8 mouse cellular contexts compared by ENCODE assay signal in genomic region chr1:179667450-179667849, GRCm38 (mm10). TPM values are rescaled to one million over a fixed set of nuclear protein-coding genes. Genes with fewer than 3 reads are reported as not detected.
A peak's percentile ranks its signal among the peaks of the same experiment; 100 is the strongest.
DNase-seq lines count a peak whose midpoint lies in the region; ATAC-seq and TF ChIP-seq lines count a peak whose summit lies in the region.

No protein-coding gene starts in this region.

- H3K9me3 ChIP-seq in heart, embryonic 11.5 days (replicated peaks; ENCODE audit: control insufficient read depth, low read length), result no peaks in the 10 kb centered on the region
- H3K9me3 ChIP-seq in ES-Bruce4 (replicated peaks; ENCODE audit: control insufficient read depth, insufficient read depth, low read length, poor library complexity, severe bottlenecking), result no peaks in the 10 kb centered on the region

- peak overlapping the region; percentile 87 for H3K9ac ChIP-seq in heart, embryonic 11.5 days (ENCODE audit: low read depth, low read length)
- peak overlapping the region; percentile 54 for H3K9ac ChIP-seq in ES-Bruce4 (ENCODE audit: low read depth, poor library complexity, severe bottlenecking)

- H3K4me1 ChIP-seq in heart, embryonic 11.5 days (ENCODE audit: control insufficient read depth, insufficient read depth, low read length), result peaks cover 6% of the 10 kb centered on the region; the same call in 1 of the 2 replicates
- no peaks in the 10 kb centered on the region for H3K4me1 ChIP-seq in ES-Bruce4 (ENCODE audit: control insufficient read depth, insufficient read depth, low read length)

- H3K79me2 ChIP-seq in macrophage (ENCODE audit: inconsistent target), result no peaks in the 10 kb centered on the region

- peak overlapping the region; percentile 83 for H3K4me3 ChIP-seq in heart, embryonic 11.5 days (ENCODE audit: low read depth, low read length)
- H3K4me3 ChIP-seq in ES-Bruce4 (ENCODE audit: low read depth, low read length) (peak overlapping the region; percentile 65), macrophage (ENCODE audit: inconsistent target) (peak overlapping the region; percentile 22; the same call in 1 of the 2 replicates)

- peak; percentile 8; the same call in 1 of the 2 replicates for ATAC-seq in heart, embryonic 11.5 days (replicated peaks; ENCODE audit: insufficient number of reproducible peaks, low FRiP score, low TSS enrichment)

- intact Hi-C loops in heart, postnatal 25 days (cut with DNase I), result no loop called here
- intact Hi-C loops in left cerebral cortex, postnatal 4 days (cut with DNase I), result loop anchor here (10.0 kb wide), 1 partner anchor 163 kb away; no protein-coding TSS in a partner anchor

- WGBS in heart, embryonic 11.5 days (ENCODE audit: insufficient replicate concordance), result 9% methylated on average over 7 of the region's 7 CpGs
- 54% methylated on average over 7 of the region's 7 CpGs for whole genome bisulfite sequencing in macrophage (ENCODE audit: missing documents)

- peak overlapping the region; percentile 88 for H3K27ac ChIP-seq in heart, embryonic 11.5 days (ENCODE audit: low read depth, low read length)
- no peak overlapping the region for H3K27ac ChIP-seq in ES-Bruce4 (ENCODE audit: insufficient read depth, low read length)
- H3K27ac ChIP-seq in macrophage, result no peak overlapping the region

- H3K4me2 ChIP-seq in heart, embryonic 11.5 days, result peak overlapping the region; percentile 74

- no peak for DNase-seq in heart, postnatal 25 days (ENCODE audit: low spot score)
- peak; percentile 7 for DNase-seq in forelimb bud, embryonic 11.5 days (ENCODE audit: low read depth, low spot score)
- DNase-seq in urinary bladder, adult 18-20 months (ENCODE audit: low spot score in 2 of 2), result no peak
- DNase-seq in spleen, adult 12 weeks (ENCODE audit: low spot score), result no peak
- DNase-seq in left cerebral cortex, postnatal 4 days, result no peak

- no peak for TF ChIP-seq EP300 in ES-Bruce4 (IDR thresholded peaks at IDR 0.05; ENCODE audit: insufficient read depth, low read depth, low read length)

- TF ChIP-seq POLR2A in ES-Bruce4 (IDR thresholded peaks at IDR 0.05; ENCODE audit: insufficient read depth, low read length), result no peak

- no peaks in the 10 kb centered on the region for H3K27me3 ChIP-seq in heart, embryonic 11.5 days (ENCODE audit: control insufficient read depth, insufficient read depth, low read length)
- H3K27me3 ChIP-seq in ES-Bruce4 (ENCODE audit: control insufficient read depth, insufficient read depth, low read length, poor library complexity, severe bottlenecking), result no peaks in the 10 kb centered on the region

- TF ChIP-seq CTCF in ES-Bruce4 (IDR thresholded peaks at IDR 0.05; ENCODE audit: low read depth, low read length), result no peak

- no peaks in the 10 kb centered on the region for H3K36me3 ChIP-seq in heart, embryonic 11.5 days (ENCODE audit: control insufficient read depth, insufficient read depth, low read length)
- no peaks in the 10 kb centered on the region for H3K36me3 ChIP-seq in ES-Bruce4 (ENCODE audit: control insufficient read depth, insufficient read depth, low read length, poor library complexity, severe bottlenecking)
- H3K36me3 ChIP-seq in macrophage (ENCODE audit: inconsistent target), result no peaks in the 10 kb centered on the region

RNA-seq across cellular contexts. Expression of gene Sccpdh, which starts 0.6 kb away (rescaled TPM):
- polyA plus RNA-seq in heart, embryonic 11.5 days (2014; fragmentation: Nextera tagmentation; extraction: Ambion mirVana), result 82.4 and 96.1 TPM in 2 replicates
- total RNA-seq in heart, postnatal 25 days (2021), result 10 to 100 TPM; 56.1 to 61.9 TPM
- polyA plus RNA-seq in ES-Bruce4 (2011; ENCODE audit: insufficient read depth, insufficient read length, low read depth, missing spikeins) (44.2 and 48.5 TPM in 2 replicates), macrophage (2018) (8.7 to 18.7 TPM (median 15.8 TPM) in 3 replicates)
- total RNA-seq in macrophage (2018; cell fraction: chromatin; rRNA removed), result 10 to 100 TPM in 4 of 26 experiments, 1 to 10 TPM in 22; 1.9 to 16.3 (median 5.6) TPM
- 10 to 100 TPM in 12 of 26 experiments, 1 to 10 TPM in 14; 4.8 to 13.9 (median 9.2) TPM for total RNA-seq in macrophage (2018; cell fraction: cytosol; rRNA removed)
- 10 to 100 TPM in 4 of 26 experiments, 1 to 10 TPM in 22; 2.0 to 17.0 (median 4.2) TPM for total RNA-seq in macrophage (2018; cell fraction: nucleus; rRNA removed)
- 10 to 100 TPM; 88.3 to 88.5 TPM for total RNA-seq in left cerebral cortex, postnatal 4 days (2021)

Comparison
In these comparisons a context has a peak if more than half of its experiments do, and no peak if none do; other contexts are left out.
1. H3K4me3 ChIP-seq: peak in every context shown above with its lines; median percentile 83 in heart, embryonic 11.5 days; 65 in ES-Bruce4; 22 in macrophage.